Mouse (Mus musculus): ENCODE measurements around the gene Slc22a6. TPM values are rescaled to one million over a fixed set of nuclear protein-coding genes. Genes with fewer than 3 reads are reported as not detected.

Gene Slc22a6
- polyA plus RNA-seq, 1 experiment from 2014 or later = not detected

- Histone ChIP-seq H3K9me3 (no peaks in the 10 kb centered on the region), H3K27ac (no peak overlapping the region), H3K4me2 (no peak overlapping the region), H3K4me3 (replicated peaks) (no peak overlapping the region), H3K9ac (replicated peaks) (no peak overlapping the region), H3K36me3 (no peaks in the 10 kb centered on the region), H3K4me1 (replicated peaks) (no peaks in the 10 kb centered on the region), H3K27me3 (no peaks in the 10 kb centered on the region)
- ATAC-seq (ENCODE audit: insufficient number of reproducible peaks, insufficient read depth, low FRiP score, low TSS enrichment, low read depth) = no peak
- 69% methylated on average over 8 of the region's 8 CpGs for WGBS
Measured at GRCm38 (mm10) chr19:8611358-8612123, 6.3 kb upstream of the Slc22a6 start.

- no peaks in the 10 kb centered on the region for H3K27me3 ChIP-seq
- H3K36me3 ChIP-seq = no peaks in the 10 kb centered on the region
- H3K9me3 ChIP-seq = no peaks in the 10 kb centered on the region
- H3K4me2 ChIP-seq = no peak overlapping the region
- ATAC-seq (ENCODE audit: insufficient number of reproducible peaks, insufficient read depth, low FRiP score, low TSS enrichment, low read depth) = no peak
- H3K4me3 ChIP-seq (replicated peaks) = no peak overlapping the region
- 54% methylated on average over 2 of the region's 2 CpGs for WGBS
- no peak overlapping the region for H3K9ac ChIP-seq (replicated peaks)
- H3K27ac ChIP-seq = no peak overlapping the region
- H3K4me1 ChIP-seq (replicated peaks) = no peaks in the 10 kb centered on the region
Measured at GRCm38 (mm10) chr19:8613111-8613510, 4.7 kb upstream of the Slc22a6 start.

GRCm38 (mm10) chr19:8614343-8614742 is 3.5 kb upstream of the Slc22a6 start:
- H3K4me2 ChIP-seq = no peak overlapping the region
- no peak overlapping the region for H3K9ac ChIP-seq (replicated peaks)
- no peak for ATAC-seq (ENCODE audit: insufficient number of reproducible peaks, insufficient read depth, low FRiP score, low TSS enrichment, low read depth)
- H3K4me1 ChIP-seq (replicated peaks) = no peaks in the 10 kb centered on the region
- no peaks in the 10 kb centered on the region for H3K27me3 ChIP-seq
- WGBS = 41% methylated on average over 2 of the region's 2 CpGs
- no peak overlapping the region for H3K4me3 ChIP-seq (replicated peaks)
- H3K9me3 ChIP-seq = no peaks in the 10 kb centered on the region
- no peak overlapping the region for H3K27ac ChIP-seq
- no peaks in the 10 kb centered on the region for H3K36me3 ChIP-seq

- no peaks in the 10 kb centered on the region for H3K36me3 ChIP-seq
- 68% methylated on average over 4 of the region's 4 CpGs for WGBS
- no peak overlapping the region for H3K4me2 ChIP-seq
- no peaks in the 10 kb centered on the region for H3K9me3 ChIP-seq
- no peak overlapping the region for H3K4me3 ChIP-seq (replicated peaks)
- no peaks in the 10 kb centered on the region for H3K4me1 ChIP-seq (replicated peaks)
- no peaks in the 10 kb centered on the region for H3K27me3 ChIP-seq
- H3K9ac ChIP-seq (replicated peaks) = no peak overlapping the region
- no peak overlapping the region for H3K27ac ChIP-seq
- no peak for ATAC-seq (ENCODE audit: insufficient number of reproducible peaks, insufficient read depth, low FRiP score, low TSS enrichment, low read depth)
Measured at GRCm38 (mm10) chr19:8616314-8616713, 1.5 kb upstream of the Slc22a6 start.

GRCm38 (mm10) chr19:8621098-8621497 is 3.3 kb downstream of the Slc22a6 start:
- H3K4me2 ChIP-seq = no peak overlapping the region
- ATAC-seq (ENCODE audit: insufficient number of reproducible peaks, insufficient read depth, low FRiP score, low TSS enrichment, low read depth) = no peak
- no peaks in the 10 kb centered on the region for H3K4me1 ChIP-seq (replicated peaks)
- no peak overlapping the region for H3K9ac ChIP-seq (replicated peaks)
- no peaks in the 10 kb centered on the region for H3K36me3 ChIP-seq
- H3K4me3 ChIP-seq (replicated peaks) = no peak overlapping the region
- H3K27me3 ChIP-seq = no peaks in the 10 kb centered on the region
- WGBS = 87% methylated on average over 7 of the region's 7 CpGs
- no peak overlapping the region for H3K27ac ChIP-seq
- H3K9me3 ChIP-seq = no peaks in the 10 kb centered on the region

- Histone ChIP-seq H3K9me3 (no peaks in the 10 kb centered on the region), H3K27me3 (no peaks in the 10 kb centered on the region), H3K9ac (replicated peaks) (no peak overlapping the region), H3K36me3 (no peaks in the 10 kb centered on the region), H3K4me3 (replicated peaks) (no peak overlapping the region), H3K4me2 (no peak overlapping the region), H3K4me1 (replicated peaks) (no peaks in the 10 kb centered on the region), H3K27ac (no peak overlapping the region)
- ATAC-seq (ENCODE audit: insufficient number of reproducible peaks, insufficient read depth, low FRiP score, low TSS enrichment, low read depth) = no peak
- WGBS = 60% methylated on average over 2 of the region's 2 CpGs
Measured at GRCm38 (mm10) chr19:8630249-8630648, 12.4 kb downstream of the Slc22a6 start.

- no peaks in the 10 kb centered on the region for H3K4me1 ChIP-seq (replicated peaks)
- H3K9me3 ChIP-seq = no peaks in the 10 kb centered on the region
- H3K36me3 ChIP-seq = no peaks in the 10 kb centered on the region
- no peak for ATAC-seq (ENCODE audit: insufficient number of reproducible peaks, insufficient read depth, low FRiP score, low TSS enrichment, low read depth)
- no peaks in the 10 kb centered on the region for H3K27me3 ChIP-seq
- H3K4me2 ChIP-seq = no peak overlapping the region
- no peak overlapping the region for H3K27ac ChIP-seq
- WGBS = 84% methylated on average over 6 of the region's 6 CpGs
- H3K9ac ChIP-seq (replicated peaks) = no peak overlapping the region
- no peak overlapping the region for H3K4me3 ChIP-seq (replicated peaks)
Measured at GRCm38 (mm10) chr19:8630826-8631225, 13.0 kb downstream of the Slc22a6 start.

GRCm38 (mm10) chr19:8632029-8632428 is 14.2 kb downstream of the Slc22a6 start:
- Histone ChIP-seq H3K4me1 (replicated peaks) (no peaks in the 10 kb centered on the region), H3K27ac (no peak overlapping the region), H3K9ac (replicated peaks) (no peak overlapping the region), H3K4me2 (no peak overlapping the region), H3K4me3 (replicated peaks) (no peak overlapping the region), H3K36me3 (no peaks in the 10 kb centered on the region), H3K9me3 (no peaks in the 10 kb centered on the region), H3K27me3 (no peaks in the 10 kb centered on the region)
- ATAC-seq (ENCODE audit: insufficient number of reproducible peaks, insufficient read depth, low FRiP score, low TSS enrichment, low read depth) = no peak
- 84% methylated on average over 1 of the region's 1 CpGs for WGBS

- Histone ChIP-seq H3K9me3 (no peaks in the 10 kb centered on the region), H3K4me2 (no peak overlapping the region), H3K27ac (no peak overlapping the region), H3K36me3 (no peaks in the 10 kb centered on the region), H3K4me3 (replicated peaks) (no peak overlapping the region), H3K27me3 (no peaks in the 10 kb centered on the region), H3K9ac (replicated peaks) (no peak overlapping the region), H3K4me1 (replicated peaks) (peaks cover 4% of the 10 kb centered on the region)
- WGBS = 58% methylated on average over 5 of the region's 5 CpGs
- ATAC-seq (ENCODE audit: insufficient number of reproducible peaks, insufficient read depth, low FRiP score, low TSS enrichment, low read depth) = no peak
Measured at GRCm38 (mm10) chr19:8642086-8642485, 24.2 kb downstream of the Slc22a6 start.

GRCm38 (mm10) chr19:8646393-8646792 is 28.6 kb downstream of the Slc22a6 start:
- Histone ChIP-seq H3K36me3 (no peaks in the 10 kb centered on the region), H3K27me3 (no peaks in the 10 kb centered on the region), H3K27ac (no peak overlapping the region), H3K9me3 (no peaks in the 10 kb centered on the region), H3K4me1 (replicated peaks) (peaks cover 4% of the 10 kb centered on the region), H3K9ac (replicated peaks) (no peak overlapping the region), H3K4me2 (no peak overlapping the region), H3K4me3 (replicated peaks) (no peak overlapping the region)
- 73% methylated on average over 2 of the region's 2 CpGs for WGBS
- no peak for ATAC-seq (ENCODE audit: insufficient number of reproducible peaks, insufficient read depth, low FRiP score, low TSS enrichment, low read depth)

- Histone ChIP-seq H3K4me1 (replicated peaks) (0 out of 2 replicates have a peak, but pooled peaks cover 5% of the 10 kb centered on the region), H3K27ac (no peak overlapping the region), H3K9me3 (no peaks in the 10 kb centered on the region), H3K4me3 (replicated peaks) (no peak overlapping the region), H3K9ac (replicated peaks) (no peak overlapping the region), H3K36me3 (no peaks in the 10 kb centered on the region), H3K27me3 (peaks cover 8% of the 10 kb centered on the region), H3K4me2 (no peak overlapping the region)
- no peak for ATAC-seq (ENCODE audit: insufficient number of reproducible peaks, insufficient read depth, low FRiP score, low TSS enrichment, low read depth)
Measured at GRCm38 (mm10) chr19:8655833-8656232, 38.0 kb downstream of the Slc22a6 start.

GRCm38 (mm10) chr19:8656341-8656740 is 38.5 kb downstream of the Slc22a6 start:
- peaks cover 11% of the 10 kb centered on the region for H3K27me3 ChIP-seq
- H3K4me2 ChIP-seq = no peak overlapping the region
- no peaks in the 10 kb centered on the region for H3K9me3 ChIP-seq
- no peak overlapping the region for H3K4me3 ChIP-seq (replicated peaks)
- WGBS = 74% methylated on average over 4 of the region's 4 CpGs
- ATAC-seq (ENCODE audit: insufficient number of reproducible peaks, insufficient read depth, low FRiP score, low TSS enrichment, low read depth) = no peak
- H3K4me1 ChIP-seq (replicated peaks) = 0 out of 2 replicates have a peak, but pooled peaks cover 5% of the 10 kb centered on the region
- H3K36me3 ChIP-seq = no peaks in the 10 kb centered on the region
- H3K9ac ChIP-seq (replicated peaks) = no peak overlapping the region
- no peak overlapping the region for H3K27ac ChIP-seq
